Mouse (Mus musculus) stomach, postnatal 0 days (tissue): ENCODE measurements around the gene Itpka. TPM values are rescaled to one million over a fixed set of nuclear protein-coding genes. Genes with fewer than 3 reads are reported as not detected.
"Not testable (repeated sequence)": the region's sequence is repeated elsewhere in the genome, so short reads cannot be mapped to it uniquely, and the experiment has no call there.

Source experiments
- ATAC-seq: fragments of 200-750 bp; cut with Nextera tagmentation; 2 replicates; pipeline ENCODE4 v1.8.0; 2017; ENCODE audit not compliant: low FRiP score, low TSS enrichment
- DNase-seq: peaks from one replicate; pipeline ENCODE4 v3.0.0-alpha.2; 2016; ENCODE audit warnings: low spot score
- H3K27ac ChIP-seq: fragments of 300-500 bp; sonication (generic); replicated peaks from 2 replicates; pipeline ENCODE4 v1.5.1; 2014; ENCODE audit warnings: mild to moderate bottlenecking, control low read depth
- H3K27me3 ChIP-seq: fragments of 300-500 bp; sonication (generic); 2 replicates; pipeline ENCODE4 v1.6.1; 2014; ENCODE audit warnings: low read length; ENCODE audit not compliant: control insufficient read depth, insufficient read depth
- H3K36me3 ChIP-seq: fragments of 300-500 bp; sonication (generic); 2 replicates; pipeline ENCODE4 v1.6.1; 2014; ENCODE audit warnings: low read length, mixed read lengths; ENCODE audit not compliant: control insufficient read depth, insufficient read depth
- H3K4me1 ChIP-seq: fragments of 300-500 bp; sonication (generic); replicated peaks from 2 replicates; pipeline ENCODE4 v1.6.1; 2014; ENCODE audit warnings: antibody characterized with exemption; ENCODE audit not compliant: control insufficient read depth, insufficient read depth
- H3K4me2 ChIP-seq: fragments of 300-500 bp; sonication (generic); replicated peaks from 2 replicates; pipeline ENCODE4 v1.6.1; 2014; ENCODE audit warnings: low read depth, mild to moderate bottlenecking, control low read depth, moderate library complexity
- H3K4me3 ChIP-seq: fragments of 300-500 bp; sonication (generic); 2 replicates; pipeline ENCODE4 v1.5.1; 2014; ENCODE audit warnings: low read depth, low read length, control low read depth
- H3K9ac ChIP-seq: fragments of 300-500 bp; sonication (generic); 2 replicates; pipeline ENCODE4 v1.6.1; 2014; ENCODE audit warnings: mild to moderate bottlenecking, low read length, control low read depth, mixed read lengths
- H3K9me3 ChIP-seq: fragments of 300-500 bp; sonication (generic); 2 replicates; pipeline ENCODE4 v1.6.1; 2016; ENCODE audit warnings: low read length; ENCODE audit not compliant: control insufficient read depth
- CTCF ChIP-seq: IDR thresholded peaks from 2 replicates; pipeline ENCODE4 v1.5.1; 2016; ENCODE audit warnings: antibody characterized with exemption, low read depth, mild to moderate bottlenecking, moderate library complexity
- EP300 ChIP-seq: optimal IDR thresholded peaks from 2 replicates; pipeline ENCODE3; 2016; ENCODE audit warnings: antibody characterized with exemption
- WGBS: fragments of 180-500 bp; shearing (Covaris S2); extraction: QIAGEN DNeasy Blood & Tissue Kit; methylation state at CpG from one replicate; pipeline ENCODE4 v1.1.7; 2014; 5-methylcytosine and 5-hydroxymethylcytosine counted together
- polyA plus RNA-seq: library from polyadenylated mRNA; unstranded; fragments of >200 nt; fragmentation: Nextera tagmentation; extraction: Ambion mirVana; gene quantifications from 2 replicates; pipeline ENCODE4 v1.2.1, GENCODE M21; 2015

Itpka gene
- polyA plus RNA-seq, 1 experiment from 2014 or later = 9.8 TPM

GRCm38 (mm10) chr2:119707676-119708075 is 34.5 kb upstream of the Itpka start:
- DNase-seq (no peak), ATAC-seq (no peak)
- no peak overlapping the region for H3K27ac ChIP-seq
- H3K9ac ChIP-seq = no peak overlapping the region
- 80% methylated on average over 3 of the region's 3 CpGs for WGBS
- peaks cover 4% of the 10 kb centered on the region for H3K36me3 ChIP-seq
- no peak for TF ChIP-seq CTCF
- TF ChIP-seq EP300 = no peak
- H3K4me2 ChIP-seq = no peak overlapping the region
- no peaks in the 10 kb centered on the region for H3K27me3 ChIP-seq
- no peak overlapping the region for H3K4me3 ChIP-seq
- H3K9me3 ChIP-seq = no peaks in the 10 kb centered on the region
- no peaks in the 10 kb centered on the region for H3K4me1 ChIP-seq

GRCm38 (mm10) chr2:119710011-119710410 is 32.1 kb upstream of the Itpka start:
- WGBS = 90% methylated on average over 3 of the region's 3 CpGs
- no peaks in the 10 kb centered on the region for H3K27me3 ChIP-seq
- H3K9me3 ChIP-seq = no peaks in the 10 kb centered on the region
- H3K36me3 ChIP-seq = peaks cover 4% of the 10 kb centered on the region
- H3K27ac ChIP-seq = no peak overlapping the region
- no peak overlapping the region for H3K4me3 ChIP-seq
- TF ChIP-seq EP300 = no peak
- no peak for TF ChIP-seq CTCF
- no peak overlapping the region for H3K9ac ChIP-seq
- ATAC-seq (no peak), DNase-seq (no peak)
- no peaks in the 10 kb centered on the region for H3K4me1 ChIP-seq
- H3K4me2 ChIP-seq = no peak overlapping the region

GRCm38 (mm10) chr2:119715868-119716267 is 26.3 kb upstream of the Itpka start:
- H3K9me3 ChIP-seq, ATAC-seq, H3K36me3 ChIP-seq, H3K27me3 ChIP-seq, H3K4me3 ChIP-seq, DNase-seq, H3K27ac ChIP-seq, H3K9ac ChIP-seq, H3K4me2 ChIP-seq, H3K4me1 ChIP-seq: not testable (repeated sequence)
- 96% methylated on average over 2 of the region's 2 CpGs for WGBS

GRCm38 (mm10) chr2:119721070-119721469 is 21.1 kb upstream of the Itpka start:
- ATAC-seq = no peak
- 93% methylated on average over 8 of the region's 8 CpGs for WGBS

GRCm38 (mm10) chr2:119727762-119728416 is 14.2 kb upstream of the Itpka start:
- WGBS = 84% methylated on average over 3 of the region's 3 CpGs
- DNase-seq (no peak), ATAC-seq (no peak)
- no peak overlapping the region for H3K27ac ChIP-seq
- H3K4me1 ChIP-seq = no peaks in the 10 kb centered on the region
- TF ChIP-seq CTCF = no peak
- no peak for TF ChIP-seq EP300
- peaks cover 29% of the 10 kb centered on the region for H3K36me3 ChIP-seq
- H3K9ac ChIP-seq = no peak overlapping the region
- H3K9me3 ChIP-seq = no peaks in the 10 kb centered on the region
- H3K4me2 ChIP-seq = no peak overlapping the region
- H3K4me3 ChIP-seq = no peak overlapping the region
- H3K27me3 ChIP-seq = no peaks in the 10 kb centered on the region

More at GRCm38 (mm10) chr2:119721070-119721469, 21.1 kb upstream of the Itpka start:
- peaks cover 18% of the 10 kb centered on the region; the same call in 1 of the 2 replicates for H3K36me3 ChIP-seq
- TF ChIP-seq CTCF = no peak
- TF ChIP-seq EP300 = no peak
- H3K9me3 ChIP-seq = no peaks in the 10 kb centered on the region
- H3K27me3 ChIP-seq = no peaks in the 10 kb centered on the region
- no peak overlapping the region for H3K9ac ChIP-seq
- DNase-seq = no peak
- H3K4me2 ChIP-seq = no peak overlapping the region
- H3K27ac ChIP-seq = no peak overlapping the region
- H3K4me1 ChIP-seq = no peaks in the 10 kb centered on the region
- H3K4me3 ChIP-seq = no peak overlapping the region

- DNase-seq (no peak), ATAC-seq (no peak)
- Histone ChIP-seq H3K9me3 (no peaks in the 10 kb centered on the region), H3K27ac (no peak overlapping the region), H3K36me3 (peaks cover 31% of the 10 kb centered on the region), H3K4me2 (no peak overlapping the region), H3K4me1 (no peaks in the 10 kb centered on the region), H3K9ac (no peak overlapping the region), H3K4me3 (no peak overlapping the region), H3K27me3 (no peaks in the 10 kb centered on the region)
- TF ChIP-seq EP300 (no peak), CTCF (no peak)
- 86% methylated on average over 4 of the region's 4 CpGs for WGBS
These were observed 11.4 kb upstream of the Itpka start for GRCm38 (mm10) chr2:119730735-119731134.
